Mouse (Mus musculus): ENCODE results near the gene Pgm5. TPM values are rescaled to one million over a fixed set of nuclear protein-coding genes. Genes with fewer than 3 reads are reported as not detected.

The Pgm5 gene
- total RNA-seq, 2 experiments from 2014 or later, result 84.6 to 88.8 TPM

DNA sequence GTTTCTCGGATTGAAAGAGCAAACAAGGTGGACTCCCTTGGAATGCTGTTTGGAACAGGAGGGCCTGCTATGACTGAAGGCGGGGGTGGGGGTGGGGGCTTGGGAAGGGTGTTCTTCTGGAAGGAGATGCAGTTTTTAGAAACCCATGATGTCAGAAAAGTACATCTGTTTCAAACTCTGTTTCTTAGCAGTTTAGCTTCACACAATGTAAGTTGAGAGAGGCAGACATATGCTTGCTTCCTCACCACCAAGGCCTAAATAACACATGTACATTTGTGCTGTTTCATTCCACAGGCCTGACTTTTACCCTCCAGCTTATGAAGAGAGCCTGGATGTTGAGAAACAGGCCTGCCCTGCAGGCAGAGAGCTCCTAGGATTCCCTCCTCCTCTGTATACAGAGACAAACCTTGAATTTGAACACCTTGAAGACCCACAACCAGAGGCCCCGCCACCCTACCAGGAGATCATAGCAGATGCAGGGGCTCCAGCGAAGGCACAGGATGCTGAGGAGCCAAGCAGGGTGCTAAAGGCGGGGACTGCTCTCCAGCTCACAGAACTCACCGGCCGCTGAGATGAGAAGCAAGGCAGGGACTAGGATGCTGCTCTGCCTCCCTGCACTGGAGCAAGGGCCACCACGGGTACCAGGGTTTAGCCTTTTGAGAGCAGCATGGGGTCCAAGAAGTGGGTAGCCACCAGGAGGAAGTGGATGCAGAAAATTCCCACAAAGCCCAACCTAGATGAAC, 184.2 kb downstream of the Pgm5 start:
- DNase-seq, result no peak
- intact Hi-C loops (cut with DNase I), result no loop called here

DNA sequence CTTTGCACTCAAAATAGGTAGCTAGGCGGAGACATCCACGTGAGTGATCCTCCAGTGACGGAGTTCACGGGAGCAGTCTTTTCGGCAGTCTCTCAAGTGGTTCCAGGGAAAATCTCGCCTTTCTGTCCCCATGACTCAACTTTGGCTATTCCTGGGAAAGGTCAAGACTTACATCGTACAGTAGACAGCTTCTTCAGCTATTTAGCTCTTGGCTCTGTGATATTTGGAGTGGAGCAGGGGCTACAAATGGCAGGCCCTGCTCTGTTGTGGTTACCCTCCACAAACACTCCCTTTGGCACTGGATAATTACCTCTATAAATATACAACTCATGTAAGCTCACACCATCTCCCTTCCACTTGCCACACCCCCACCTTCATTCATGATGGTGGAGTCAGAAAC, 185.2 kb downstream of the Pgm5 start:
- intact Hi-C loops (cut with DNase I), result no loop called here
- DNase-seq, result no peak

DNA sequence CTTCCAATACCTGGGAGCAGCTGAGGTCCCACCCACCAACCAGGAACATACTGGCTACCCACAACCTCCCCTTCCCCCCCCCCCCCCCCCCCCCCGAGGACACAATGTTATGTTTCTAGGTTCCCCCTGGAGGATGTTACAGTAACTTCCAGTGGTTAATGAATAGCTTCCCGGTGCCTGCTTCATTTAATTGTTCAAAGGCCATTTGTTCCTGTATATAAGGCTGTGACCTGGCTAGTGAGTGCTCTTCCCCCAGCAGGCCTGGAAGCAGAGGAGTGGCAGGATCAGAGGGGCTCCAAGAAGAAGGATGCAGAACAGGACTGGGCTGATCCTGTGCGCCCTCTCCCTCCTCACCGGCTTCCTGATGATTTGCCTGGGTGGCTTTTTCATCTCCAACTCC, 187.9 kb downstream of the Pgm5 start, which contains the start of gene Tmem252:
Gene Tmem252, plus strand, starts transcription at position 247 of the 400 bp plus-strand sequence.
- no peak for DNase-seq
- intact Hi-C loops (cut with DNase I), result no loop called here

DNA sequence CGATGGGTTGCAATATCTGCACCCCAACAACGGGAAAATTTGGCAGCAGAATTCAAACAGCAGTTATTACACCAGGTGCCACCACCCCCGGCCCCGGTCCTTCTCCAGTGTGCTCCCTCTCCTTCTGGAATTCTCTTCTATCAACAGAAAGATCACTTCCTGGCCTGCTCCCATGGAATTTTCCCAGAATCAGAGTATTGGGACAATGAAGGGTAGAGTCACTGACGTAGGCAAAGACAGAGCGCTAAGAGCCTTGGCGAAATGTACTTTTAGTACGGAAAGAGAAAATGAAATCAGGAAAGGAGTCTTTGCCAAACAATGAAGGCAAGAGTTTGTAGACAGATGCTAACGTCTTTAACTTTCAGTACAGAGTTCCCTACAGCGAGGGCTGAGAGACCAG, 188.3 kb downstream of the Pgm5 start:
- no peak for DNase-seq
- intact Hi-C loops (cut with DNase I), result no loop called here

GRCm38 (mm10) chr19:24672366-24672960, 189.2 kb downstream of the Pgm5 start:
- intact Hi-C loops (cut with DNase I), result no loop called here
- no peak for DNase-seq

DNA sequence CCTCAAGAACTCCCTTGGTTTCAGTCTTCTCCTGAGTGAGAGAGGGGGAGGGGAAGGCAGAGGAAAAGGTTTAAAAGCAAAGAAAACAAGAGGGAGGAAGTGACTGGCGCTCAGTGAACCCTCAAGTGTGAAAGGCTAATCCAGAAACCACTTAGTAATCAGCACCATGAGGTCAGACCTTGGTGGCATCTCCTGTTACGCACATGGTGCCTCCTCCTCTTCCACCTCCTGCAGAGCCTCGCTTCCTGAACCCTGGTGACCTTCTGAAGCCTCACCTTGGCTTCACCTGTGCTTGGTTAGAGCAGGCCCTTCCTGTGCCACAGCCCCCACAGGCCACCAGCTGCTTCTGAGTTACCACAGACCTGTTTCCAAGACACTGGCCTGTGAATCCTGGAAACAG, 190.1 kb downstream of the Pgm5 start:
- intact Hi-C loops (cut with DNase I), result no loop called here
- DNase-seq, result no peak

GRCm38 (mm10) chr19:24667527-24667926, 194.1 kb downstream of the Pgm5 start:
- intact Hi-C loops (cut with DNase I), result no loop called here
- no peak for DNase-seq

DNA sequence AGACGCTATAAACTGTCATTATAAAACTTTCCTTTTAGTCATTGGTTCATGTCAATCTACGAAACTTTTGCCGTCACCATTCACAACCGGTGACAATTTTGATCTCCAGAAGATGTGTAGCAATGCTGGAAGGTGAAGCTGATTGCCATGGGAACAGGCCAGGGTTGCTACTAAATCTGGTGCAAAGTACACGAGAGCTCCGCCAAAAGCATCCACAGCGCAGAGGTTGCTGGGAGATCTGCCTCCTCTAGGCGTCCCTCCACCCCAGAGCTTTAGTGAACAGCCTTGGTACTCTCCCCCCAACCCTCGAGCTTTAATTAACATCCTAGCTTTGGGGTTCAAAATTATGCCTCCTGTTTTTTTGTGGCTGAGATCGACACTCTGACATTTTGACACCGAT, 195.9 kb downstream of the Pgm5 start:
- intact Hi-C loops (cut with DNase I), result no loop called here
- no peak for DNase-seq

DNA sequence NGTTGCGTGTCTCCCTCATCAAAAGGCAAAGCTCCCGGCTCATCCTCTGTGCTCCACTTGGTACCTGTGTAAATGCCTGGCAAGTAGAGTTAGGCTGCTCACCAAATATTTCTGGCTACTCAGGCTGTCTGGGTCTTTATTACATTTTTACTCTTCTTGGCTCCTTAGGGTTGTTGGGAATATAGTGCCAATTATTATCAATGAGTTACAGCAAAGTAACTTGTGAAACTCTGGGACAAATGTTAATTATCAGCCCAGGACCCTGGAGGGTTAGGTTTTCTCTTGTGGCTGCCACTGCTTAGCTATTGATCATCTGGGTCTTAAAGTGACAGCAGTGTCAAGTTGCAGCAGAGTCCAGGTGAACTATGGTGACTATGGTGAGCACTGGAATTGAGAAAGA, 199.3 kb downstream of the Pgm5 start:
- no peak for DNase-seq

GRCm38 (mm10) chr19:24656981-24657380, 204.7 kb downstream of the Pgm5 start:
- no peak for DNase-seq
- intact Hi-C loops (cut with DNase I), result no loop called here

More for the DNA sequence above, 199.3 kb downstream of the Pgm5 start:
- intact Hi-C loops (cut with DNase I), result no loop called here

DNA sequence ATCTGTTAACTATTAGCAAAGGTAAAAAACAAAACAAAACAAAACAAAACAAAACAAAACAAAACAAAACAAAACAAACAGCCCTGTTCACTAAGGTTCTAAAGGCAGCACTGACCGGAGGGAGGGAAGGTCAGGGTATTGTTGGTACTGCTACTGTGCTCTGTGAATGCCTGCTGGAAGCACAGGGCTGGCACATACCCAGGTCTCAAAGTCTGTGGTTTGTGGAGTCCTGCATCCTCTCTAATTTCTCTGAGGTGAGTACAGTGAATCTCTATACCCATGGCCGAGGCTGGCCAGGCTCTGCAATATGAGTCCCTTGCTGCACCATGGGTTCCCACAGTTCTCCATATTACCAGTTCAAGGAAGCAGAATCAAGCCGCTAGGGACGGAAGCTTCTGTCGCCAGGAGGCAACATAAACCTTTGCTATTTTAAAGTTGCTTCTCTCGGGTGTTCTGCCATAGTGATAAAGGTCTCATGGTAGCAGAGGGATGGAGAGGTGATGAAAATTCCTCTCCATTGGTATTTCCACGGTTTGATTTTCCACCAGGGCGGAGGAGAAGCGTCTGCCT, 208.3 kb downstream of the Pgm5 start:
- no peak for DNase-seq
- intact Hi-C loops (cut with DNase I), result no loop called here

DNA sequence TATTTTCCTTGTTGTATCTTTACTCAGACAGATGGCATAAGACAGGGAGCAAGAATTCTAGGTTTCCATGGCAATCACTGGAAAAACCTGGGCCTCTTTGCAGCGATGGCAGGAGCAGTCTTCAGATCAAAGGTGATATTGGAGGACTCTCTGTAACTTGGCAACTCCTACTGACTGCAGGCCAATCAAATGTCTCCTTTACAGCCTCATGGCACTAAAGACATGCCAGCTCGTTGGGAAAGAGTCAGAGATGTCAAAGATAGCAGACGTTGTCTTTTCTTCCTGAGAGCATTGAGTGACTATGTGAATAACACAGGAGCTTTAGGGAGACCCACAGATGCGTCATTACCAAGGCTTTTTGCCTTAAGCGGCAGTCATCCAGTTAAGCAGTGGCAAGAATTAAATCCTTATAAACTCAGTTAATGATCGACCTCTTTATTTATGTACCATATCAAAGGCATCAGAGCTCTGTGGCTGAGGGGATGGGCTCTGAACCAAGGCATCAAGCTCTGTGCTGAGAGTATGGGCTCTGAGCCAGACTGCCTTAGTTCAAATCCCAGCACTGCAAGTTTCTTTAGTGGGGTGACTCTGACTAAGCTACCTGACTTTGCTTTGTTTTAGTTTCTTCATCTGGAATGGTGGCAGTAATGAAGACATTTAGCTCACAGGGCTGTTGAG, 209.2 kb downstream of the Pgm5 start:
- no peak for DNase-seq
- intact Hi-C loops (cut with DNase I), result no loop called here

DNA sequence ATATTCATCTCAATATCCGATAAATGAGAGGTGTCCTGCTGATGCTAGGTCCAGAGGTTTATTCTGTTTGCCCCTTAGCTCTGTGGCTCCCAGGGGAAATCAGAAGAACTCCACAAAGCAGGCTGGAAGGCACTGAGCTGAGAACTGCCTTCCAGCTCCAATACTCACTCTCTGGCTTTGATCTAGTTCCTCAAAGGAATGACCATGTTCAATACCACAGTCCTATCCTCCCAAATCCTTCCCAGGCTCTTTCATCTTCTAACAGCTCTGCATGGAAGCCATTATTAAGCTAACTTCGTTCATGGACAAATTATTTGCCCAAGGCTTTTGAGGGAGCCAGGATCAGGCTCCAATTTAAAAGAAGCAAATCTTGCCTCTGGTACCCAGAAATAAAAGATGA, 210.1 kb downstream of the Pgm5 start:
- no peak for DNase-seq
- intact Hi-C loops (cut with DNase I), result no loop called here

- intact Hi-C loops (cut with DNase I), result no loop called here
- DNase-seq, result no peak
These were observed 211.2 kb downstream of the Pgm5 start for GRCm38 (mm10) chr19:24650428-24650827.

GRCm38 (mm10) chr19:24648016-24648415, 213.6 kb downstream of the Pgm5 start:
- intact Hi-C loops (cut with DNase I), result no loop called here
- DNase-seq, result no peak

DNA sequence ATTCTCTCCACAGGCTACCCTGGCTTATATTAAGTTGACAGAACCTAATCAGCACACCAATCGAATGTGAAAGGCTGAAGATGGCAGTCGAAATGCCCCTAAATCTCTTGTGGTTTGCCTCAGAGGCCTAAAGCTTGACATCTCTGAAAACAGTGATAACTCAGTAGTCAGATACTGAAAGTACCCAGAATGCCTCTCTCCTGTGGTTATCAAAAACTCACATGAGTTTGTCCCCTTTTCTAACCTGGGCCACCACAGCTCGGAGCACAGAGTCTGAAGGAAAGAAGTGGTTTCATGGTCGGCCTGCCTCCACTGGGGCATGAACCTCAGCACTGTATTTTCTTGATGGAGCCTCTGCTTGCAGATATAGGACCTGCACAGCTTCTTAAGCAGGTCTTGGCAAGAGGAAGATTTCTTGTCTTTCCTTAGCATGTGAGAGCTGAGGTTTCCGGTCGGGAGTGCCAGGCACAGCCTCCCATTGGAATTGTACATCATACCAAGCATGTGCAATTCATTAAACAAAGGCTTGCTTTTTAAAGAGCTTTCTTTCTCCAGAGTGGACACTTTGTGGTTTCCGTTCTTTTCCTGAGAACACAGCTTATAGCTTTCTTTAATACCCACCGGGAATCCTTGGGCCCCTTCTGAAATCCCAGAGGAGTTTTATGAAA, 215.4 kb downstream of the Pgm5 start:
- intact Hi-C loops (cut with DNase I), result no loop called here
- DNase-seq, result no peak

DNA sequence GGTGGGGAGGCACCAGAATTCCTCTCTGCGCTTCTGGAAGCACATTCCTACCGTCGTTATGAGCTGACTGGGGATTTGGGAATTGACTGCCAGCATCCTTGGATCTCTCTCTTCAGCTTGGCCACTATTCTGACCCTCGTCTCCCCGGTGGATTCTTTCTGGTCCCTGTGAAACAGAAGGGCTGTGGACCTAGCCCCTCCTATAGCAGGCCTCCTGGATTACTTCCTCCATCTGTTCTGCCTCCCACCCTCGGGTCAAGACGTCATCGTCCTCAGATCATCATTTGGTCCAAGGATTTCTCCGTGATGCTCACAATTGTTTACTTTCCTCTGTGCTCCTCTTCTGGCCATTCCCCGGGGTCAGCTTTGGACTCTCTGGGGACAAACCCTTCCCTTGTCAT, 216.7 kb downstream of the Pgm5 start:
- intact Hi-C loops (cut with DNase I), result no loop called here
- no peak for DNase-seq

GRCm38 (mm10) chr19:24640982-24641381, 220.7 kb downstream of the Pgm5 start:
- intact Hi-C loops (cut with DNase I), result no loop called here
- no peak for DNase-seq

DNA sequence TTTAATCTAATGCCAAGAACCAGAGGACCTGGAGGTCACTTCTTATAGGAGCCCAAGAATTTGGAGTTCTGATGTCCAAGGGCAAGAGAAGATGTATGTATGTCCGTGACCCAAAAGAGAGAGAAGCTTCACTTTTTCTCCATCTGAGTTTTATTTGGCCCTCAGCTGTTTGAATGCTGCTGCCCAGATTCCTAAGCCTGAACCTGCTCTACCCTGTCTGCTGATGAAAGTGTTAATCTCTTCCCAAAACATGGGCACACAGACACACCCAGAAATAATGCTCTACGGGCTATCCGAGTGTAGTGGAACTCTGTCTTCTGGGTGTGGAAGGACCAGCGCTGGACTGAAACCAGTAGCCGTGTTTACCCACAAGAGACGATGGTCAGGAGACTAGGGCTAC, 223.7 kb downstream of the Pgm5 start:
- intact Hi-C loops (cut with DNase I), result no loop called here
- no peak for DNase-seq

DNA sequence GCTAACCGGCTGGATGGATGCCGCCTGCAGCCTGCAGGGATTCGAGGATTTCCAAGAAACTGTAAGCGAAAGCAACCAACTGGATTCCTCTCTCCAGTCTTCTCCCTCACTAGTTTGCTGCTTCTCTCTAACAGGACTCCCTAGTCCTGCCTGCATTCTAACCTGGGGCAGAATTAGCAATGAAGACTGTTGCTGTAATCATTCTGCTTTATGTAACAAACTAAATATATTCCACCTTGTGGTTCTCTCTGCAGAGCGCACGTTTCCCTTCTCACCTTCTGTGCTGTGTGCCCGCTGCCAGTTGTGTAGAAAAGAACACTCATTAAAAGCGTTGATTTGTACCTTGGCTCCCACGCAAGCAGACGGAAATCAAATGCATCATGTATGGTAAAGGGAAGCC, 225.0 kb downstream of the Pgm5 start:
- DNase-seq, result no peak
- intact Hi-C loops (cut with DNase I), result no loop called here

DNA sequence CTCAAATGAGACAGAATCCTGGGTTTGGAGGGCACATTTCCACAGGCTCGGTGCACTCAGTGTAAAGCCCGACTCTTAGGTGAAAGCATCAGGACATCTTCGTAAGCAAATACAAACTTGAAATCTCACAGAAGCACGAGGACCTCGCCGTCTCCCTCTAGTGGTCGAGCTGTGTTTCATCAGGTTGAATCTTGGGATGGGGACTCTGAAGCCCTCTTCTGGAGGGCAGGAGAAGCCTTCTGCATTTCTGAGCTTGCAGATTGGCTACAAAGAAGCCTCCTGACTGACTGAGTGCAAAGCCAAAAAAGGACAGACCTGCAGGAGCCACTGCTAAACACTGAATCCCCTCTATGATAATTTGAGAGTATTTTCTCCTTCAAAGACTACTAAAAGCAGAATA, 227.1 kb downstream of the Pgm5 start:
- intact Hi-C loops (cut with DNase I), result loop anchor here (5.0 kb wide), 2 partner anchors 68 to 332 kb away; no protein-coding TSS in a partner anchor
- peak; percentile 74 to 81 for DNase-seq
